Mouse (Mus musculus) layer of hippocampus, adult 6 months (tissue): ENCODE results near the gene Mthfr. TPM values are rescaled to one million over a fixed set of nuclear protein-coding genes. Genes with fewer than 3 reads are reported as not detected.

ENCODE experiments used
- long read RNA-seq, 2 experiments: library from polyadenylated mRNA; unstranded; transcript quantifications; one replicate each; pipeline ENCODE4 v2.0.0; 2019 to 2020
- polyA plus RNA-seq: library from polyadenylated mRNA; unstranded; fragments of <200 nt; fragmentation: Nextera tagmentation; gene quantifications from 2 replicates; pipeline ENCODE4 v1.2.3, GENCODE M21; 2021

Mthfr gene
- polyA plus RNA-seq, result 2.8 and 3.3 TPM in 2 replicates
- long read RNA-seq, experiment 1, partial matches to known transcripts, result 1 of 4 reads
- long read RNA-seq, experiment 1, other reads (novel, unspliced or antisense), result 3 of 4 reads
- long read RNA-seq, experiment 2, full-length matches to known transcripts, result 1 of 25 reads
- long read RNA-seq, experiment 2, partial matches to known transcripts, result 4 of 25 reads
- long read RNA-seq, experiment 2, other reads (novel, unspliced or antisense), result 20 of 25 reads

DNA sequence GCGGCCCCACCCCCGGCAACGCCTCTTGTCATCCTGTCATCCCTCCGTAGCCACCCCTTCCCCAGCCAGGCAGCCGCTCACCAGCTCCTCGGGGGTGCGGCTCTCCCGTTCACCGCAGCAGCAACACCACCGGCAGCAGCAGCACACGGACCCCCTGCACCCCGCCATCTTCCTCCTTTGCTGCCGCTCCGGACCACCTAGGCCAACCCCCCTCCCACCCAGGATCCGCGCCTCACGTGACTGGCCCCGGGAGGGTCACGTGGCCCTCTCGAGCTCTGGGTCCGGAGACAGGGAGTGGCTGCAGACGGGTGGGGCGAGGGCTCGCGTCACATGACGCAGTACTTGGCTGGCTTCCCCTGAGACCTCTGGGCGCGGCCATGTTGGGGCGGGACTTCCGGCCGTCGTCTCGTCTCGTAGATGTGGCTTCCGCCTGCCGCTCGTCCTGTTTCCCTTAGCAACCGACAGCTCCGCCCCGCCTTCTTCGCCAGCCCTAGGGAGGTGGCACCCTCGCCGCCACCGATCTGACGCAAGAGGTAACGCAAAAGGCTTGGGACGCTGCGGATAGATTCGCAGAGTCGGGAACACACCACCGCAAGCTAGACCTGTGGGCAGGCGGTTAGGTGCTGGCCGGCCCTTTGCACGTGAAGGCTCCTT is at the start of gene Mthfr, which contains the start of gene Clcn6:
Gene Mthfr (plus strand): TSS at position 478 of the 654 bp plus-strand sequence.
Gene Clcn6 (minus strand): TSS at position 222 of the 654 bp plus-strand sequence.

DNA sequence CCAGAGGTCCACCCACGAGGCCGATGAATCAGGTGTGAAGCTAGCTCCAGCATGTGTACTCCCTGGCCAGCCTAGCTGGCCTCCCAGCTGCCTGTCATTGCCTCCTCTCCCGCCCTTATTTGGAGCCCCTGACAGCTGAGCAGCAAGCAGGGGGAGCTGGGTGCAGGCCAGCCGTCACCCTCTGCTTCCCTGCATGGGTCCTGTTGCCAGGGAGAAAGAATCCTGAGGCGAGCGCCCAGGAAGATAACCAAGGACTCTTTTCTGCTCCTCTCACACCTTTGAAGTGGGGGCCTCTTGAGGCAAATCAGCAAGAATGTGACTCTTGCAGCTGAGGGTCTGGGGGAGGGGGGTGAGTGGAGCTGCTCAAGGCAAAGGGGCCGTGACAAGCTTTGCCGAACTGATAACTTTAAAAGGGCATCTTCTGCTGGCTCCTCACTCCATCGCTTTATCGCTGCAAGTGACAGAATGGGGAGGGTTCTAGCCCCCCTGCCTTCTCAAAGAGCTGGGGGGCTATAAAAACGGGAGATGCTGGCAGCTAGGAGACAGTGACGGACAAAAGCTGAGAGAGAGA is 38.6 kb upstream of the Mthfr start, which contains the start of gene Nppa:
Gene Nppa (plus strand): TSS at position 521 of the 571 bp plus-strand sequence.

DNA sequence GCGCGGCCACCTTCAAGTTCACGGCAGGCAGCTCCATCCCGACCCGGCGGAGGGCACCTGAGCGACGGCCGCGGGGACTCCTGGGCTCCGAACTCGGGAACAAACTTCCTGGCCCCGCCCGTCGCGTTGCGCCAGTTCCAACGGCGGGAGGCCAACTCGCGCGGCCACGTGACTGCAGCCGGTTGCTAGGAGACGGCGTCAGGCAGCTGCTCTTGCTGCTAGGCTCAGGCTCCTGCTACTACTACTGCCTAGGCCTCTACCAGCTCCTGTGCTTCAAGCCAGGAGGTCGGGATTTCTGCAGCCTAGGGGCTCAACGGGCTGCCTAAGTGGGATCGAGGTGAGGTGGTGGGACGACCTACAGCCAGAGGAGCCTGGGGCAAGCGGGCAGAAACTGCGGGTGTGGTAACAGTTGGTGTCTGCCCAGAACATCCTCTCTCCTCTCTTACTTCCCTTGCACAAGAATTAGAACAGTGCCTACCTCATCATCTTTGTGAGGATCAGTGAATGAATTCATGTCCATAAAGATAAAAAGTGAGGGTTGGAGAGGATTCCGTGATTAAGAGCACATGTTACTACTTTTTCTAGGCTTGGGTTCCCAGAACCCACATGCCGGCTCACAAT is 49.1 kb downstream of the Mthfr start, which contains the start of gene Agtrap:
Gene Agtrap (minus strand): TSS at position 125 of the 621 bp plus-strand sequence.

Other genes starting within 250 kb of the Mthfr start
- 1.4 and 1.7 TPM in 2 replicates for gene Zfp984, start 229.3 kb upstream of the Mthfr start, polyA plus RNA-seq
- gene Zfp933, start 190.7 kb upstream of the Mthfr start, polyA plus RNA-seq, result 1.6 and 2.1 TPM in 2 replicates
- 5.2 and 5.8 TPM in 2 replicates for gene Miip, start 170.3 kb upstream of the Mthfr start, polyA plus RNA-seq
- gene Fv1, start 170.1 kb upstream of the Mthfr start, polyA plus RNA-seq, result 1.4 and 1.7 TPM in 2 replicates
- 88.0 and 98.0 TPM in 2 replicates for gene Mfn2, start 134.4 kb upstream of the Mthfr start, polyA plus RNA-seq
- gene Plod1, start 102.3 kb upstream of the Mthfr start, polyA plus RNA-seq, result 17.2 and 18.9 TPM in 2 replicates
- gene 2510039O18Rik, start 98.2 kb upstream of the Mthfr start, polyA plus RNA-seq, result 3.0 and 3.4 TPM in 2 replicates
- gene Nppb, start 53.3 kb upstream of the Mthfr start, polyA plus RNA-seq, result not detected in 2 replicates
- 0.28 TPM in 1 of 2 replicates, not detected in the other for gene Nppa, start 38.4 kb upstream of the Mthfr start, polyA plus RNA-seq
- 10.1 and 11.3 TPM in 2 replicates for gene Clcn6, start 256 bp upstream of the Mthfr start, polyA plus RNA-seq
- 7.8 and 11.2 TPM in 2 replicates for gene Agtrap, start 49.0 kb downstream of the Mthfr start, polyA plus RNA-seq
- gene Mad2l2, start 91.3 kb downstream of the Mthfr start, polyA plus RNA-seq, result 31.9 and 32.6 TPM in 2 replicates
- 0.04 and 0.13 TPM in 2 replicates for gene Draxin, start 91.6 kb downstream of the Mthfr start, polyA plus RNA-seq
- gene Fbxo6, start 113.1 kb downstream of the Mthfr start, polyA plus RNA-seq, result 33.2 and 33.5 TPM in 2 replicates
- gene Fbxo44, start 121.4 kb downstream of the Mthfr start, polyA plus RNA-seq, result 137 and 141 TPM in 2 replicates
- gene Fbxo2, start 121.5 kb downstream of the Mthfr start, polyA plus RNA-seq, result 129 and 149 TPM in 2 replicates
- gene Disp3, start 248.9 kb downstream of the Mthfr start, polyA plus RNA-seq, result 12.5 and 15.1 TPM in 2 replicates